Mouse (Mus musculus): ENCODE data around the gene Ckap5. TPM values are rescaled to one million over a fixed set of nuclear protein-coding genes. Genes with fewer than 3 reads are reported as not detected.
"Not testable (repeated sequence)": the region's sequence is repeated elsewhere in the genome, so short reads cannot be mapped to it uniquely, and the experiment has no call there.

The Ckap5 gene
- 150 and 154 TPM in 2 replicates for polyA plus RNA-seq (2016; fragmentation: Nextera tagmentation; extraction: Ambion mirVana)

- DNase-seq (ENCODE audit: extremely low spot score, low spot score): peak; percentile 97
These were observed at the start of gene Ckap5 for GRCm38 (mm10) chr2:91526294-91527146. TSS of gene Ckap5 (plus strand) at chr2:91526762.

GRCm38 (mm10) chr2:91476841-91477240, 49.7 kb upstream of the Ckap5 start:
- no peak overlapping the region for H3K4me3 ChIP-seq
- H3K36me3 ChIP-seq (replicated peaks): peaks cover 99% of the 10 kb centered on the region
- no peak overlapping the region for H3K27ac ChIP-seq
- WGBS: 90% methylated on average over 7 of the region's 7 CpGs
- no peak for DNase-seq (ENCODE audit: extremely low spot score, low spot score)
- H3K27me3 ChIP-seq (ENCODE audit: poor library complexity, severe bottlenecking): no peaks in the 10 kb centered on the region
- H3K9me3 ChIP-seq: no peaks in the 10 kb centered on the region
- H3K4me1 ChIP-seq: no peaks in the 10 kb centered on the region

More at GRCm38 (mm10) chr2:91526294-91527146, at the start of gene Ckap5:
- peaks cover 22% of the 10 kb centered on the region; the same call in 1 of the 2 replicates for H3K9me3 ChIP-seq
- WGBS: 2% methylated on average over 64 of the region's 64 CpGs
- H3K27ac ChIP-seq: peak within 1 kb of the TSS; percentile 100
- peaks cover 36% of the 10 kb centered on the region for H3K36me3 ChIP-seq (replicated peaks)
- peak within 1 kb of the TSS; percentile 98 for H3K4me3 ChIP-seq
- H3K27me3 ChIP-seq (ENCODE audit: poor library complexity, severe bottlenecking): no peaks in the 10 kb centered on the region
- peaks cover 12% of the 10 kb centered on the region; the same call in 1 of the 2 replicates for H3K4me1 ChIP-seq

- no peaks in the 10 kb centered on the region for H3K9me3 ChIP-seq
These were observed 46.2 kb upstream of the Ckap5 start for GRCm38 (mm10) chr2:91480399-91480801.

GRCm38 (mm10) chr2:91480805-91481514, 45.6 kb upstream of the Ckap5 start:
- no peak overlapping the region for H3K4me3 ChIP-seq
- 79% methylated on average over 6 of the region's 6 CpGs for WGBS
- no peaks in the 10 kb centered on the region for H3K9me3 ChIP-seq
- DNase-seq (ENCODE audit: extremely low spot score, low spot score): peak; percentile 39
- H3K4me1 ChIP-seq: no peaks in the 10 kb centered on the region
- no peak overlapping the region for H3K27ac ChIP-seq
- peaks cover 98% of the 10 kb centered on the region for H3K36me3 ChIP-seq (replicated peaks)
- no peaks in the 10 kb centered on the region for H3K27me3 ChIP-seq (ENCODE audit: poor library complexity, severe bottlenecking)

More at GRCm38 (mm10) chr2:91480399-91480801, 46.2 kb upstream of the Ckap5 start:
- H3K27me3 ChIP-seq (ENCODE audit: poor library complexity, severe bottlenecking): no peaks in the 10 kb centered on the region
- no peak for DNase-seq (ENCODE audit: extremely low spot score, low spot score)
- peaks cover 98% of the 10 kb centered on the region for H3K36me3 ChIP-seq (replicated peaks)
- no peak overlapping the region for H3K27ac ChIP-seq
- H3K4me3 ChIP-seq: no peak overlapping the region
- 95% methylated on average over 9 of the region's 9 CpGs for WGBS
- no peaks in the 10 kb centered on the region for H3K4me1 ChIP-seq

GRCm38 (mm10) chr2:91484698-91485097, 41.9 kb upstream of the Ckap5 start:
- H3K27ac ChIP-seq: no peak overlapping the region
- no peaks in the 10 kb centered on the region for H3K9me3 ChIP-seq
- WGBS: 86% methylated on average over 4 of the region's 4 CpGs
- H3K27me3 ChIP-seq (ENCODE audit: poor library complexity, severe bottlenecking): no peaks in the 10 kb centered on the region
- H3K4me1 ChIP-seq: no peaks in the 10 kb centered on the region
- H3K4me3 ChIP-seq: no peak overlapping the region
- no peak for DNase-seq (ENCODE audit: extremely low spot score, low spot score)
- peaks cover 97% of the 10 kb centered on the region for H3K36me3 ChIP-seq (replicated peaks)

- H3K9me3 ChIP-seq: no peaks in the 10 kb centered on the region
- DNase-seq (ENCODE audit: extremely low spot score, low spot score): no peak
- no peak overlapping the region for H3K27ac ChIP-seq
- H3K27me3 ChIP-seq (ENCODE audit: poor library complexity, severe bottlenecking): no peaks in the 10 kb centered on the region
- H3K4me3 ChIP-seq: no peak overlapping the region
- H3K4me1 ChIP-seq: no peaks in the 10 kb centered on the region
- peaks cover 97% of the 10 kb centered on the region for H3K36me3 ChIP-seq (replicated peaks)
- 91% methylated on average over 6 of the region's 6 CpGs for WGBS
These were observed 41.3 kb upstream of the Ckap5 start for GRCm38 (mm10) chr2:91485256-91485655.

GRCm38 (mm10) chr2:91487295-91487694, 39.3 kb upstream of the Ckap5 start:
- WGBS: 74% methylated on average over 3 of the region's 3 CpGs
- H3K9me3 ChIP-seq; H3K27ac ChIP-seq; H3K27me3 ChIP-seq (ENCODE audit: poor library complexity, severe bottlenecking); DNase-seq (ENCODE audit: extremely low spot score, low spot score); H3K4me1 ChIP-seq; H3K4me3 ChIP-seq: not testable (repeated sequence)
- peaks cover 97% of the 10 kb centered on the region for H3K36me3 ChIP-seq (replicated peaks)

- Histone ChIP-seq H3K36me3 (replicated peaks) (peaks cover 97% of the 10 kb centered on the region), H3K9me3 (no peaks in the 10 kb centered on the region), H3K27ac (no peak overlapping the region), H3K4me1 (no peaks in the 10 kb centered on the region), H3K27me3 (ENCODE audit: poor library complexity, severe bottlenecking) (no peaks in the 10 kb centered on the region), H3K4me3 (no peak overlapping the region)
- WGBS: 94% methylated on average over 12 of the region's 12 CpGs
- no peak for DNase-seq (ENCODE audit: extremely low spot score, low spot score)
These were observed 34.4 kb upstream of the Ckap5 start for GRCm38 (mm10) chr2:91492071-91492635.

GRCm38 (mm10) chr2:91493981-91494380, 32.6 kb upstream of the Ckap5 start:
- DNase-seq (ENCODE audit: extremely low spot score, low spot score): no peak
- 98% methylated on average over 9 of the region's 9 CpGs for WGBS
- H3K36me3 ChIP-seq (replicated peaks): peaks cover 98% of the 10 kb centered on the region
- no peak overlapping the region for H3K4me3 ChIP-seq
- no peak overlapping the region for H3K27ac ChIP-seq
- no peaks in the 10 kb centered on the region for H3K4me1 ChIP-seq
- no peaks in the 10 kb centered on the region for H3K9me3 ChIP-seq
- no peaks in the 10 kb centered on the region for H3K27me3 ChIP-seq (ENCODE audit: poor library complexity, severe bottlenecking)

GRCm38 (mm10) chr2:91498093-91498719, 28.4 kb upstream of the Ckap5 start:
- 86% methylated on average over 8 of the region's 8 CpGs for WGBS
- no peaks in the 10 kb centered on the region for H3K27me3 ChIP-seq (ENCODE audit: poor library complexity, severe bottlenecking)
- no peak overlapping the region for H3K4me3 ChIP-seq
- no peak for DNase-seq (ENCODE audit: extremely low spot score, low spot score)
- no peak overlapping the region for H3K27ac ChIP-seq
- H3K36me3 ChIP-seq (replicated peaks): peaks cover 98% of the 10 kb centered on the region
- no peaks in the 10 kb centered on the region for H3K9me3 ChIP-seq
- H3K4me1 ChIP-seq: no peaks in the 10 kb centered on the region

GRCm38 (mm10) chr2:91508076-91508475, 18.5 kb upstream of the Ckap5 start:
- Histone ChIP-seq H3K27me3 (ENCODE audit: poor library complexity, severe bottlenecking) (no peaks in the 10 kb centered on the region), H3K27ac (no peak overlapping the region), H3K4me1 (no peaks in the 10 kb centered on the region), H3K4me3 (no peak overlapping the region), H3K9me3 (no peaks in the 10 kb centered on the region), H3K36me3 (replicated peaks) (peaks cover 97% of the 10 kb centered on the region)
- DNase-seq (ENCODE audit: extremely low spot score, low spot score): no peak
- 93% methylated on average over 8 of the region's 8 CpGs for WGBS

GRCm38 (mm10) chr2:91517186-91517585, 9.4 kb upstream of the Ckap5 start:
- no peak for DNase-seq (ENCODE audit: extremely low spot score, low spot score)
- H3K4me1 ChIP-seq: peaks cover 9% of the 10 kb centered on the region
- no peak overlapping the region; the same call in 1 of the 2 replicates for H3K27ac ChIP-seq
- no peaks in the 10 kb centered on the region for H3K9me3 ChIP-seq
- H3K36me3 ChIP-seq (replicated peaks): peaks cover 32% of the 10 kb centered on the region
- WGBS: 15% methylated on average over 2 of the region's 2 CpGs
- H3K27me3 ChIP-seq (ENCODE audit: poor library complexity, severe bottlenecking): no peaks in the 10 kb centered on the region
- H3K4me3 ChIP-seq: no peak overlapping the region

All from forebrain, embryonic 10.5 days (tissue).